Mouse (Mus musculus): ENCODE measurements at regions not wholly inside any gene's neighbourhood (a gene's known extent, or its start where the extent isn't known, plus 50 kb on each side); places are given as distances from the start of the nearest gene placed in this dataset.

GRCm38 (mm10) chr12:59743211-59743610 lies 523.7 kb upstream of the Fbxo33 start:
- Histone ChIP-seq H3K4me3 (ENCODE audit: control insufficient read depth in 1 of 2, insufficient read depth in 1 of 2, low read depth in 2 of 2, low read length in 2 of 2) (no peak overlapping the region), H3K27ac (ENCODE audit: control insufficient read depth, low read depth, low read length) (no peak overlapping the region), H3K4me1 (ENCODE audit: control insufficient read depth in 1 of 2, insufficient read depth in 2 of 2, low read length in 2 of 2) (no peaks in the 10 kb centered on the region)

GRCm38 (mm10) chr12:59724951-59725350 lies 505.4 kb upstream of the Fbxo33 start:
- Histone ChIP-seq H3K27me3 (ENCODE audit: control insufficient read depth in 1 of 2, insufficient read depth in 2 of 2, low read length in 2 of 2) (no peaks in the 10 kb centered on the region), H3K79me2 (ENCODE audit: control insufficient read depth, insufficient read depth, low read length, poor library complexity) (no peaks in the 10 kb centered on the region), H3K27ac (ENCODE audit: control insufficient read depth, low read depth, low read length) (no peak overlapping the region), H3K9ac (ENCODE audit: control insufficient read depth, low read depth, low read length, poor library complexity, severe bottlenecking) (no peak overlapping the region), H3K4me1 (ENCODE audit: control insufficient read depth in 1 of 2, insufficient read depth in 2 of 2, low read length in 2 of 2) (no peaks in the 10 kb centered on the region), H3K4me3 (ENCODE audit: control insufficient read depth in 1 of 2, insufficient read depth in 1 of 2, low read depth in 2 of 2, low read length in 2 of 2) (no peak overlapping the region), H3K9me3 (replicated peaks; ENCODE audit: insufficient read depth, low read length) (no peaks in the 10 kb centered on the region), H3K36me3 (ENCODE audit: control insufficient read depth in 1 of 2, insufficient read depth in 2 of 2, low read length in 2 of 2) (no peaks in the 10 kb centered on the region)
- no peak for DNase-seq (ENCODE audit: low read depth, low spot score)
- TF ChIP-seq MEF2A (IDR thresholded peaks at IDR 0.05; ENCODE audit: extremely low read depth, insufficient replicate concordance, low read depth, low read length, poor library complexity, severe bottlenecking) (no peak), SMC3 (IDR thresholded peaks at IDR 0.05; ENCODE audit: low read depth, low read length) (no peak), NELFE (IDR thresholded peaks at IDR 0.05; ENCODE audit: low read depth, low read length) (no peak), TAL1 (IDR thresholded peaks at IDR 0.05; ENCODE audit: low read length) (no peak), HCFC1 (IDR thresholded peaks at IDR 0.05; ENCODE audit: low read depth, low read length) (no peak), JUND (IDR thresholded peaks at IDR 0.05; ENCODE audit: low read depth, low read length) (no peak), UBTF (IDR thresholded peaks at IDR 0.05; ENCODE audit: borderline replicate concordance, insufficient read depth, low read depth, low read length) (no peak), EP300 (IDR thresholded peaks at IDR 0.05; ENCODE audit: low read depth in 1 of 2, low read length in 2 of 2) (no peak), SIN3A (IDR thresholded peaks at IDR 0.05; ENCODE audit: low read length) (no peak)

More at GRCm38 (mm10) chr12:59743211-59743610, 523.7 kb upstream of the Fbxo33 start:
- no peaks in the 10 kb centered on the region for H3K9me3 ChIP-seq (replicated peaks; ENCODE audit: insufficient read depth, low read length)
- DNase-seq (ENCODE audit: low read depth, low spot score), result no peak
- H3K27me3 ChIP-seq (ENCODE audit: control insufficient read depth in 1 of 2, insufficient read depth in 2 of 2, low read length in 2 of 2), result no peaks in the 10 kb centered on the region
- H3K36me3 ChIP-seq (ENCODE audit: control insufficient read depth in 1 of 2, insufficient read depth in 2 of 2, low read length in 2 of 2), result no peaks in the 10 kb centered on the region
- TF ChIP-seq USF1 (IDR thresholded peaks at IDR 0.05; ENCODE audit: low read depth, low read length) (no peak), TAL1 (IDR thresholded peaks at IDR 0.05; ENCODE audit: low read length) (no peak), MYB (IDR thresholded peaks at IDR 0.05; ENCODE audit: low read depth, low read length) (no peak), EP300 (IDR thresholded peaks at IDR 0.05; ENCODE audit: low read depth in 1 of 2, low read length in 2 of 2) (no peak), CHD1 (IDR thresholded peaks at IDR 0.05; ENCODE audit: low read depth, low read length) (no peak), SMC3 (IDR thresholded peaks at IDR 0.05; ENCODE audit: low read depth, low read length) (no peak), ZKSCAN1 (IDR thresholded peaks at IDR 0.05; ENCODE audit: low read depth, low read length) (no peak), POLR2A (IDR thresholded peaks at IDR 0.05; ENCODE audit: control insufficient read depth in 1 of 2, insufficient read depth in 1 of 2, low read depth in 1 of 2, low read length in 2 of 2, poor library complexity in 1 of 2) (no peak), JUND (IDR thresholded peaks at IDR 0.05; ENCODE audit: low read depth, low read length) (no peak), ETS1 (IDR thresholded peaks at IDR 0.05; ENCODE audit: low read depth, low read length) (no peak), TBP (IDR thresholded peaks at IDR 0.05; ENCODE audit: low read depth, low read length) (no peak), CHD2 (IDR thresholded peaks at IDR 0.05; ENCODE audit: low read length) (no peak), GATA1 (IDR thresholded peaks at IDR 0.05; ENCODE audit: low read depth, low read length) (no peak), SIN3A (IDR thresholded peaks at IDR 0.05; ENCODE audit: low read length) (no peak), RCOR1 (IDR thresholded peaks at IDR 0.05; ENCODE audit: low read depth, low read length) (no peak)
- H3K79me2 ChIP-seq (ENCODE audit: control insufficient read depth, insufficient read depth, low read length, poor library complexity), result no peaks in the 10 kb centered on the region
- H3K9ac ChIP-seq (ENCODE audit: control insufficient read depth, low read depth, low read length, poor library complexity, severe bottlenecking), result no peak overlapping the region

All from MEL (cell line).